Mouse (Mus musculus) spleen, adult 2 months (tissue): ENCODE data around the gene Olfr986.

Experiments used
- CTCF ChIP-seq: fragments of 200-500 bp; IDR thresholded peaks from 2 replicates; pipeline ENCODE4 v1.5.1; 2011; ENCODE audit warnings: mild to moderate bottlenecking, inconsistent platforms; ENCODE audit not compliant: insufficient read depth, insufficient read length, insufficient replicate concordance; ENCODE audit errors: extremely low read depth
- POLR2A ChIP-seq: fragments of 200-500 bp; IDR thresholded peaks from 2 replicates; pipeline ENCODE4 v1.6.1; 2011; ENCODE audit warnings: low read depth, low read length, inconsistent platforms

GRCm38 (mm10) chr9:40224289-40224688, 43.6 kb downstream of the Olfr986 start:
- TF ChIP-seq CTCF (no peak), POLR2A (no peak)
